Mouse (Mus musculus) midbrain, embryonic 12.5 days (tissue): ENCODE measurements around the gene Rell1. TPM values are rescaled to one million over a fixed set of nuclear protein-coding genes. Genes with fewer than 3 reads are reported as not detected.

ENCODE experiments used
- ATAC-seq: fragments of 200-750 bp; cut with Nextera tagmentation; 2 replicates; pipeline ENCODE4 v1.8.0; 2017; ENCODE audit warnings: low read depth, moderate TSS enrichment, moderate library complexity; ENCODE audit not compliant: low FRiP score
- H3K27ac ChIP-seq: fragments of 300-500 bp; sonication (generic); replicated peaks from 2 replicates; pipeline ENCODE4 v1.5.1; 2016; ENCODE audit warnings: mild to moderate bottlenecking
- H3K27me3 ChIP-seq: fragments of 300-500 bp; sonication (generic); 2 replicates; pipeline ENCODE4 v1.6.1; 2016; ENCODE audit warnings: mild to moderate bottlenecking
- H3K36me3 ChIP-seq: fragments of 300-500 bp; sonication (generic); 2 replicates; pipeline ENCODE4 v1.6.1; 2016
- H3K4me1 ChIP-seq: fragments of 300-500 bp; sonication (generic); 2 replicates; pipeline ENCODE4 v1.6.1; 2016
- H3K4me2 ChIP-seq: fragments of 300-500 bp; sonication (generic); replicated peaks from 2 replicates; pipeline ENCODE4 v1.6.1; 2016; ENCODE audit warnings: mild to moderate bottlenecking, moderate library complexity
- H3K4me3 ChIP-seq: fragments of 300-500 bp; sonication (generic); 2 replicates; pipeline ENCODE4 v1.5.1; 2016; ENCODE audit warnings: mild to moderate bottlenecking
- H3K9ac ChIP-seq: fragments of 300-500 bp; sonication (generic); replicated peaks from 2 replicates; pipeline ENCODE4 v1.6.1; 2016; ENCODE audit warnings: mild to moderate bottlenecking, moderate library complexity
- H3K9me3 ChIP-seq: fragments of 300-500 bp; sonication (generic); 2 replicates; pipeline ENCODE4 v1.6.1; 2016; ENCODE audit warnings: mild to moderate bottlenecking
- WGBS: fragments of 180-500 bp; shearing (Covaris S2); methylation state at CpG from one replicate; pipeline ENCODE4 v1.1.7; 2016; 5-methylcytosine and 5-hydroxymethylcytosine counted together
- polyA plus RNA-seq: library from polyadenylated mRNA; unstranded; fragments of >200 nt; fragmentation: Nextera tagmentation; extraction: Ambion mirVana; gene quantifications from 2 replicates; pipeline ENCODE4 v1.2.1, GENCODE M21; 2016

The Rell1 gene
- polyA plus RNA-seq, 1 experiment from 2014 or later: 13.5 TPM

GRCm38 (mm10) chr5:63886709-63887108 is 82.0 kb downstream of the Rell1 start:
- no peaks in the 10 kb centered on the region for H3K9me3 ChIP-seq
- ATAC-seq: no peak
- no peak overlapping the region for H3K9ac ChIP-seq
- H3K4me2 ChIP-seq: no peak overlapping the region
- no peak overlapping the region for H3K27ac ChIP-seq
- H3K4me1 ChIP-seq: no peaks in the 10 kb centered on the region
- H3K27me3 ChIP-seq: no peaks in the 10 kb centered on the region
- 32% methylated on average over 6 of the region's 6 CpGs for WGBS
- no peak overlapping the region for H3K4me3 ChIP-seq
- H3K36me3 ChIP-seq: no peaks in the 10 kb centered on the region

- Histone ChIP-seq H3K9ac (no peak overlapping the region), H3K27ac (no peak overlapping the region), H3K4me3 (no peak overlapping the region), H3K4me1 (no peaks in the 10 kb centered on the region), H3K4me2 (no peak overlapping the region), H3K27me3 (no peaks in the 10 kb centered on the region), H3K36me3 (no peaks in the 10 kb centered on the region), H3K9me3 (no peaks in the 10 kb centered on the region)
- WGBS: 84% methylated on average over 5 of the region's 5 CpGs
- ATAC-seq: no peak
Measured at GRCm38 (mm10) chr5:63886292-63886691, 82.4 kb downstream of the Rell1 start.

GRCm38 (mm10) chr5:63879026-63879425 is 89.7 kb downstream of the Rell1 start:
- Histone ChIP-seq H3K27ac (no peak overlapping the region), H3K36me3 (no peaks in the 10 kb centered on the region), H3K9ac (no peak overlapping the region), H3K4me2 (no peak overlapping the region), H3K9me3 (no peaks in the 10 kb centered on the region; the same call in 1 of the 2 replicates), H3K4me3 (no peak overlapping the region), H3K4me1 (no peaks in the 10 kb centered on the region), H3K27me3 (peaks cover 13% of the 10 kb centered on the region; the same call in 1 of the 2 replicates)
- peak; percentile 56; the same call in 1 of the 2 replicates for ATAC-seq
- 57% methylated on average over 10 of the region's 10 CpGs for WGBS

- Histone ChIP-seq H3K9me3 (peaks cover 3% of the 10 kb centered on the region; the same call in 1 of the 2 replicates), H3K4me1 (peaks cover 9% of the 10 kb centered on the region), H3K27me3 (peaks cover 25% of the 10 kb centered on the region; the same call in 1 of the 2 replicates), H3K27ac (no peak overlapping the region), H3K4me3 (no peak overlapping the region), H3K9ac (no peak overlapping the region), H3K36me3 (no peaks in the 10 kb centered on the region), H3K4me2 (no peak overlapping the region)
- WGBS: 85% methylated on average over 4 of the region's 4 CpGs
- ATAC-seq: no peak
Measured at GRCm38 (mm10) chr5:63876081-63876480, 92.6 kb downstream of the Rell1 start.

- H3K27me3 ChIP-seq: peaks cover 25% of the 10 kb centered on the region; the same call in 1 of the 2 replicates
- ATAC-seq: no peak
Measured at GRCm38 (mm10) chr5:63874880-63875279, 93.8 kb downstream of the Rell1 start.

GRCm38 (mm10) chr5:63872176-63872932 is 96.3 kb downstream of the Rell1 start:
- Histone ChIP-seq H3K27me3 (peaks cover 22% of the 10 kb centered on the region; the same call in 1 of the 2 replicates), H3K4me1 (peaks cover 9% of the 10 kb centered on the region), H3K4me2 (peak overlapping the region; percentile 30), H3K9ac (no peak overlapping the region), H3K9me3 (peaks cover 3% of the 10 kb centered on the region; the same call in 1 of the 2 replicates), H3K4me3 (no peak overlapping the region), H3K27ac (0 out of 2 replicates have a peak overlapping the region, but pooled peaks have one; percentile 39), H3K36me3 (no peaks in the 10 kb centered on the region)
- WGBS: 28% methylated on average over 17 of the region's 17 CpGs
- peak; percentile 75 for ATAC-seq

More at GRCm38 (mm10) chr5:63874880-63875279, 93.8 kb downstream of the Rell1 start:
- Histone ChIP-seq H3K27ac (no peak overlapping the region), H3K9ac (no peak overlapping the region), H3K36me3 (no peaks in the 10 kb centered on the region), H3K9me3 (peaks cover 3% of the 10 kb centered on the region; the same call in 1 of the 2 replicates), H3K4me3 (no peak overlapping the region), H3K4me2 (no peak overlapping the region), H3K4me1 (peaks cover 9% of the 10 kb centered on the region)
- 69% methylated on average over 16 of the region's 16 CpGs for WGBS

GRCm38 (mm10) chr5:63867421-63867820 is 101.3 kb downstream of the Rell1 start:
- ATAC-seq: no peak
- H3K9me3 ChIP-seq: no peaks in the 10 kb centered on the region
- H3K4me3 ChIP-seq: no peak overlapping the region
- H3K9ac ChIP-seq: no peak overlapping the region
- no peaks in the 10 kb centered on the region for H3K36me3 ChIP-seq
- peaks cover 5% of the 10 kb centered on the region; the same call in 1 of the 2 replicates for H3K4me1 ChIP-seq
- H3K4me2 ChIP-seq: no peak overlapping the region
- 34% methylated on average over 3 of the region's 3 CpGs for WGBS
- no peaks in the 10 kb centered on the region for H3K27me3 ChIP-seq
- H3K27ac ChIP-seq: no peak overlapping the region

- Histone ChIP-seq H3K27ac (no peak overlapping the region), H3K4me2 (no peak overlapping the region), H3K4me1 (no peaks in the 10 kb centered on the region), H3K36me3 (no peaks in the 10 kb centered on the region), H3K9me3 (no peaks in the 10 kb centered on the region), H3K9ac (no peak overlapping the region), H3K27me3 (no peaks in the 10 kb centered on the region), H3K4me3 (no peak overlapping the region)
- no peak for ATAC-seq
- WGBS: 92% methylated on average over 8 of the region's 8 CpGs
Measured at GRCm38 (mm10) chr5:63858901-63859300, 109.8 kb downstream of the Rell1 start.

Other genes with a start within 250 kb of the Rell1 start
- 1.2 and 1.6 TPM in 2 replicates for gene 0610040J01Rik, start 156.5 kb downstream of the Rell1 start, polyA plus RNA-seq
- gene Pgm2, start 124.1 kb upstream of the Rell1 start, polyA plus RNA-seq: 25.1 and 25.3 TPM in 2 replicates
- 21.1 and 21.3 TPM in 2 replicates for gene Tbc1d1, start 187.4 kb upstream of the Rell1 start, polyA plus RNA-seq